Mouse (Mus musculus): ENCODE measurements around the gene Tnfrsf1b.
A peak's percentile ranks its signal among the peaks of the same experiment; 100 is the strongest.

DNA sequence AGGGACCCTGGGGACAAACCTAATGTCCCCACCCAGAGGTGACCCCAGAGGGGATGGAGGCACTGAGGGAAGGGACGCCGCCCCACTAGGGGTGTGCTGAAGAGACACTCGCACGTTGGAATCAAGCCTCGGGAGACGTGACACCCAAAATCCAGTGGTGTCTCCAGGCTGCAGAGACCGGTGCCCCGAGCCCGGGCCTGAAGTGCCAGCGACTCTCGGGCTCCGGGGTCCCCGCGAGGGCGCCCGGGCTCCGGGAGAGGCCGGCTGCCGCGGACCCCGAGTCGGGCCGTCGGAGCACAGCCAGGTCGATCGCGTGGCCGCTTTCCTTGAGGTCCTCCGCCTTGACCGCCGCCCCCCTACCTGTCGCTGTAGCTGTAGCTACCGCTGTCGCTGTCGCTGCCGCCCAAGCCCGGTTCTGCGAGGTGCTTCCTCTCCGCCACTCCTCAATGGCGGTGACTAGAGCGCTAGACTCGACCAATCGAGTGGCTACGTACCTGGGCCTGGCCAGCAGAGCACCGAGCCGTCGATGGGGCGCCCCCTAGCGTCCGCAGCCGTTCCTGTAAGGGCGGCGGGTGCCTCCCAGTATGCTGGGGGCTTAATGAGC is 52.0 kb downstream of the Tnfrsf1b start, which contains the start of gene Vps13d:
- TF ChIP-seq CTCF (conservative IDR thresholded peaks at IDR 0.05; ENCODE audit: insufficient read depth, insufficient read length, low read depth, low read length) (peak; percentile 92), POLR2A (IDR thresholded peaks at IDR 0.05; ENCODE audit: low read depth, low read length) (peak; percentile 62)

Measured in kidney, adult 2 months (tissue).